Mouse (Mus musculus): ENCODE measurements around the gene Pds5b. TPM values are rescaled to one million over a fixed set of nuclear protein-coding genes. Genes with fewer than 3 reads are reported as not detected.
A peak's percentile ranks its signal among the peaks of the same experiment; 100 is the strongest.

Pds5b gene
- total RNA-seq (2012; rRNA removed) (21.9 and 26.3 TPM in 2 replicates), polyA plus RNA-seq (2012; ENCODE audit: insufficient read depth in 1 of 2, insufficient read length in 2 of 2, low read depth in 1 of 2, low replicate concordance in 2 of 2, missing spikeins in 1 of 2) (10 to 100 TPM; 46.2 to 52.7 TPM)

- Histone ChIP-seq H3K9me3 (replicated peaks; ENCODE audit: insufficient read depth, low read length) (no peaks in the 10 kb centered on the region), H3K36me3 (ENCODE audit: control insufficient read depth in 1 of 2, insufficient read depth in 2 of 2, low read length in 2 of 2) (peaks cover 0 to 21% of the 10 kb centered on the region in 2 experiments; a peak in 3 of 4 replicates), H3K27me3 (ENCODE audit: control insufficient read depth in 1 of 2, insufficient read depth in 2 of 2, low read length in 2 of 2) (no peaks in the 10 kb centered on the region), H3K4me3 (ENCODE audit: control insufficient read depth in 1 of 2, insufficient read depth in 1 of 2, low read depth in 2 of 2, low read length in 2 of 2) (peak within 1 kb of the TSS; percentile 96), H3K9ac (ENCODE audit: control insufficient read depth, low read depth, low read length, poor library complexity, severe bottlenecking) (peak within 1 kb of the TSS; percentile 100), H3K4me1 (ENCODE audit: control insufficient read depth in 1 of 2, insufficient read depth in 2 of 2, low read length in 2 of 2) (peaks cover 0 to 13% of the 10 kb centered on the region in 2 experiments; a peak in 3 of 4 replicates), H3K27ac (ENCODE audit: control insufficient read depth, low read depth, low read length) (peak within 1 kb of the TSS; percentile 79), H3K79me2 (ENCODE audit: control insufficient read depth, insufficient read depth, low read length, poor library complexity) (peaks cover 40% of the 10 kb centered on the region)
- peak; percentile 99 for DNase-seq (ENCODE audit: low read depth, low spot score)
- TF ChIP-seq SIN3A (IDR thresholded peaks at IDR 0.05; ENCODE audit: low read length): peak; percentile 57
- peak; percentile 96 for TF ChIP-seq MAZ (IDR thresholded peaks at IDR 0.05; ENCODE audit: low read depth, low read length)
- TF ChIP-seq E2F4 (IDR thresholded peaks at IDR 0.05; ENCODE audit: borderline replicate concordance, low read depth, low read length): peak; percentile 100
- no peak for TF ChIP-seq GABPA (IDR thresholded peaks at IDR 0.05; ENCODE audit: low read depth, low read length)
- peak; percentile 89; the same call in 1 of the 2 replicates for TF ChIP-seq UBTF (IDR thresholded peaks at IDR 0.05; ENCODE audit: borderline replicate concordance, insufficient read depth, low read depth, low read length)
- TF ChIP-seq MYC (IDR thresholded peaks at IDR 0.05; ENCODE audit: low read depth, low read length): peak; percentile 92; the same call in 1 of the 2 replicates
- TF ChIP-seq EP300 (IDR thresholded peaks at IDR 0.05; ENCODE audit: low read depth in 1 of 2, low read length in 2 of 2): peak in 1 of 2 experiments; percentile 42; a peak in 1 of 4 replicates
- TF ChIP-seq CHD2 (IDR thresholded peaks at IDR 0.05; ENCODE audit: low read length): no peak
- TF ChIP-seq NRF1 (IDR thresholded peaks at IDR 0.05; ENCODE audit: insufficient read depth, low read depth, low read length, poor library complexity, severe bottlenecking): peak; percentile 99
- TF ChIP-seq TCF12 (IDR thresholded peaks at IDR 0.05; ENCODE audit: low read depth, low read length): peak; percentile 66
- TF ChIP-seq ZC3H11A (IDR thresholded peaks at IDR 0.05; ENCODE audit: low read depth, low read length): peak; percentile 78
- no peak for TF ChIP-seq KAT2A (conservative IDR thresholded peaks at IDR 0.05; ENCODE audit: low read depth, low read length)
- no peak for TF ChIP-seq TAL1 (IDR thresholded peaks at IDR 0.05; ENCODE audit: low read length)
- TF ChIP-seq SMC3 (IDR thresholded peaks at IDR 0.05; ENCODE audit: low read depth, low read length): peak; percentile 81
- TF ChIP-seq ELF1 (IDR thresholded peaks at IDR 0.05; ENCODE audit: low read depth, low read length): peak; percentile 68
- TF ChIP-seq TBP (IDR thresholded peaks at IDR 0.05; ENCODE audit: low read depth, low read length): 0 out of 2 replicates have a peak, but pooled peaks have one; percentile 38
- peak; percentile 80 for TF ChIP-seq GATA1 (IDR thresholded peaks at IDR 0.05; ENCODE audit: low read depth, low read length)
- TF ChIP-seq HCFC1 (IDR thresholded peaks at IDR 0.05; ENCODE audit: low read depth, low read length): peak; percentile 75
- no peak for TF ChIP-seq ZKSCAN1 (IDR thresholded peaks at IDR 0.05; ENCODE audit: low read depth, low read length)
- peak; percentile 98 for TF ChIP-seq ZNF384 (IDR thresholded peaks at IDR 0.05; ENCODE audit: low read depth, low read length)
- TF ChIP-seq MXI1 (IDR thresholded peaks at IDR 0.05; ENCODE audit: low read depth, low read length): peak; percentile 93
- TF ChIP-seq CTCF (IDR thresholded peaks at IDR 0.05 in 2 of 3, conservative IDR thresholded peaks at IDR 0.05 in 1 of 3; ENCODE audit: control insufficient read depth in 1 of 3, insufficient read depth in 1 of 3, low read depth in 2 of 3, low read length in 3 of 3, poor library complexity in 1 of 3, severe bottlenecking in 1 of 3): peak; percentile 80 to 100 (median 98); a peak in 5 of 6 replicates
- TF ChIP-seq BHLHE40 (IDR thresholded peaks at IDR 0.05; ENCODE audit: borderline replicate concordance, low read depth, low read length): no peak; the same call in 1 of the 2 replicates
- TF ChIP-seq POLR2AphosphoS2 (IDR thresholded peaks at IDR 0.05; ENCODE audit: low read length): no peak
- TF ChIP-seq RAD21 (IDR thresholded peaks at IDR 0.05; ENCODE audit: low read depth, low read length): peak; percentile 95
- peak; percentile 93 for TF ChIP-seq MAX (IDR thresholded peaks at IDR 0.05; ENCODE audit: low read length)
- TF ChIP-seq USF1 (IDR thresholded peaks at IDR 0.05; ENCODE audit: low read depth, low read length): 0 out of 2 replicates have a peak, but pooled peaks have one; percentile 45
- no peak for TF ChIP-seq JUND (IDR thresholded peaks at IDR 0.05; ENCODE audit: low read depth, low read length)
Observed at GRCm38 (mm10) chr5:150673153-150673835, at the start of gene Pds5b. Gene Pds5b (plus strand): TSS chr5:150673739.
